Mouse (Mus musculus): ENCODE data around the gene Safb2. TPM values are rescaled to one million over a fixed set of nuclear protein-coding genes. Genes with fewer than 3 reads are reported as not detected.
"Not testable (repeated sequence)": the region's sequence is repeated elsewhere in the genome, so short reads cannot be mapped to it uniquely, and the experiment has no call there.

The Safb2 gene
- 251 and 400 TPM in 2 replicates for polyA plus RNA-seq (2011; ENCODE audit: insufficient read depth, insufficient read length, low replicate concordance, missing spikeins)

- peak within 1 kb of the TSS; percentile 92 for H3K4me3 ChIP-seq (replicated peaks; ENCODE audit: control insufficient read depth, low read depth, low read length)
- under 1% methylated on average over 98 of the region's 101 CpGs for WGBS
- peaks cover 5% of the 10 kb centered on the region; the same call in 1 of the 2 replicates for H3K4me1 ChIP-seq (ENCODE audit: control insufficient read depth, insufficient read depth, low read length)
- TF ChIP-seq POLR2A (IDR thresholded peaks at IDR 0.05; ENCODE audit: borderline replicate concordance, control insufficient read depth, low read depth, low read length) (peak; percentile 81; the same call in 1 of the 2 replicates), CTCF (IDR thresholded peaks at IDR 0.05; ENCODE audit: control insufficient read depth, insufficient read depth, low read length) (peak; percentile 2; the same call in 1 of the 2 replicates)
- peak within 1 kb of the TSS; percentile 98 for H3K27ac ChIP-seq (ENCODE audit: control insufficient read depth, insufficient read depth, low read depth, low read length, poor library complexity)
These were observed at the start of gene Safb2, which contains the start of gene Safb for GRCm38 (mm10) chr17:56584257-56585130. TSS of gene Safb2 (minus strand) at chr17:56584585. TSS of gene Safb (plus strand) at chr17:56584825.

- H3K4me3 ChIP-seq (replicated peaks; ENCODE audit: control insufficient read depth, low read depth, low read length), result no peak overlapping the region
- no peak overlapping the region for H3K27ac ChIP-seq (ENCODE audit: control insufficient read depth, insufficient read depth, low read depth, low read length, poor library complexity)
- no peaks in the 10 kb centered on the region for H3K4me1 ChIP-seq (ENCODE audit: control insufficient read depth, insufficient read depth, low read length)
- 65% methylated on average over 6 of the region's 6 CpGs for WGBS
- TF ChIP-seq POLR2A (IDR thresholded peaks at IDR 0.05; ENCODE audit: borderline replicate concordance, control insufficient read depth, low read depth, low read length), result no peak
- no peak for TF ChIP-seq CTCF (IDR thresholded peaks at IDR 0.05; ENCODE audit: control insufficient read depth, insufficient read depth, low read length)
These were observed 49.6 kb upstream of the Safb2 start for GRCm38 (mm10) chr17:56634023-56634422.

DNA sequence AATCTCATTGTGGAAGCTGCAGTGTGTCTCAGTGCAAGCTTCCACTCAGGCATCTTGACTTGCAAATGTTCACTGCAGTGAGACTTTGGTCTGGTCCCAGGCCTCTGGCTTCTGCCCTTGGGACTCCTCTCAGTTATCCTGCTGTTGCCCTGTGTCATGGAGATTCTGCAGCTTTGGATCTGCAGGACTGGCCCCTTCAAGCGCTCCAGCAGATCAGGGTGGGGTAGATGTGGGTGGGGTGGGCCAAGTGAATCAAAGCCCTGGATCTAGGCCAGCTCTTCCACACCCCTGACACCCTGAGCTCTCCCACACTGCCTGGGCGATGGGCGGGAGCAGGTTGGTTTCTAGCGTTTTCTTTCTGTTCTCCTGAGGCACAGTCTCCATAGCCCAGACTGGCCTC lies 47.4 kb upstream of the Safb2 start:
- WGBS, result 63% methylated on average over 4 of the region's 4 CpGs
- no peak overlapping the region for H3K4me3 ChIP-seq (replicated peaks; ENCODE audit: control insufficient read depth, low read depth, low read length)
- TF ChIP-seq POLR2A (IDR thresholded peaks at IDR 0.05; ENCODE audit: borderline replicate concordance, control insufficient read depth, low read depth, low read length) (no peak), CTCF (IDR thresholded peaks at IDR 0.05; ENCODE audit: control insufficient read depth, insufficient read depth, low read length) (no peak)
- H3K27ac ChIP-seq (ENCODE audit: control insufficient read depth, insufficient read depth, low read depth, low read length, poor library complexity), result no peak overlapping the region
- peaks cover 3% of the 10 kb centered on the region; the same call in 1 of the 2 replicates for H3K4me1 ChIP-seq (ENCODE audit: control insufficient read depth, insufficient read depth, low read length)

- not testable (repeated sequence) for H3K4me1 ChIP-seq (ENCODE audit: control insufficient read depth, insufficient read depth, low read length); H3K27ac ChIP-seq (ENCODE audit: control insufficient read depth, insufficient read depth, low read depth, low read length, poor library complexity); H3K4me3 ChIP-seq (replicated peaks; ENCODE audit: control insufficient read depth, low read depth, low read length)
- WGBS, result 77% methylated on average over 27 of the region's 27 CpGs
These were observed 45.7 kb upstream of the Safb2 start for GRCm38 (mm10) chr17:56629800-56630781.

GRCm38 (mm10) chr17:56627530-56628277 lies 43.3 kb upstream of the Safb2 start, which contains the start of gene Catsperd:
TSS of gene Catsperd (plus strand) at chr17:56628143.
- WGBS, result 20% methylated on average over 26 of the region's 26 CpGs
- Histone ChIP-seq H3K4me3 (replicated peaks; ENCODE audit: control insufficient read depth, low read depth, low read length) (peak within 1 kb of the TSS; percentile 58), H3K27ac (ENCODE audit: control insufficient read depth, insufficient read depth, low read depth, low read length, poor library complexity) (no peak within 1 kb of the TSS), H3K4me1 (ENCODE audit: control insufficient read depth, insufficient read depth, low read length) (peaks cover 4% of the 10 kb centered on the region; the same call in 1 of the 2 replicates)
- TF ChIP-seq POLR2A (IDR thresholded peaks at IDR 0.05; ENCODE audit: borderline replicate concordance, control insufficient read depth, low read depth, low read length), result no peak
- no peak for TF ChIP-seq CTCF (IDR thresholded peaks at IDR 0.05; ENCODE audit: control insufficient read depth, insufficient read depth, low read length)

GRCm38 (mm10) chr17:56626754-56627470 lies 42.5 kb upstream of the Safb2 start, which contains the start of gene Lonp1:
TSS of gene Lonp1 (minus strand) at chr17:56626887.
- TF ChIP-seq POLR2A (IDR thresholded peaks at IDR 0.05; ENCODE audit: borderline replicate concordance, control insufficient read depth, low read depth, low read length), result peak; percentile 76; the same call in 1 of the 2 replicates
- TF ChIP-seq CTCF (IDR thresholded peaks at IDR 0.05; ENCODE audit: control insufficient read depth, insufficient read depth, low read length), result peak; percentile 11; the same call in 1 of the 2 replicates
- no peak within 1 kb of the TSS for H3K27ac ChIP-seq (ENCODE audit: control insufficient read depth, insufficient read depth, low read depth, low read length, poor library complexity)
- peaks cover 4% of the 10 kb centered on the region; the same call in 1 of the 2 replicates for H3K4me1 ChIP-seq (ENCODE audit: control insufficient read depth, insufficient read depth, low read length)
- H3K4me3 ChIP-seq (replicated peaks; ENCODE audit: control insufficient read depth, low read depth, low read length), result peak within 1 kb of the TSS; percentile 58
- under 1% methylated on average over 51 of the region's 51 CpGs for WGBS

DNA sequence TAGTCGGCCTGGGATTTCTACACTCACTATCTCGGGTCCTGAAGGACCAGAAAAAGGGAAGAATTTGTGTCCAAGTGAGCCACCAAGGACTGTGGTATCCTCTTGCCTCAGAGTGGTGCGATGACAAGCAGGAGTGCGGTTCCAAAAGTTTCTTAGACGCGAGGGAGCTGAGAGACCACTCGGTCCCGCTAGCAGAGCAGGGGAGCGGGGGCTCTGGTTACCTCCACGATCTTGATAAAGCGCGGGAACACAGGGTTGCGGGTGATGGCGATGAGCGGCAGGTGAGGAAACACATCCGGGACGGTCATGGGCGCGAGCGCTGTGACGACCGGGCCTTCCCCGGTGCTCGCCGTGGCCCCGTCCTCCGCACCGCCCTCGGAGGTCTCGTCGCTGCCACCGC lies 41.9 kb upstream of the Safb2 start:
- no peak overlapping the region for H3K27ac ChIP-seq (ENCODE audit: control insufficient read depth, insufficient read depth, low read depth, low read length, poor library complexity)
- WGBS, result 0% methylated on average over 32 of the region's 32 CpGs
- peak overlapping the region; percentile 58 for H3K4me3 ChIP-seq (replicated peaks; ENCODE audit: control insufficient read depth, low read depth, low read length)
- TF ChIP-seq POLR2A (IDR thresholded peaks at IDR 0.05; ENCODE audit: borderline replicate concordance, control insufficient read depth, low read depth, low read length) (no peak), CTCF (IDR thresholded peaks at IDR 0.05; ENCODE audit: control insufficient read depth, insufficient read depth, low read length) (no peak)
- H3K4me1 ChIP-seq (ENCODE audit: control insufficient read depth, insufficient read depth, low read length), result peaks cover 4% of the 10 kb centered on the region; the same call in 1 of the 2 replicates

Data from bone marrow, adult 2 months (tissue).